Mouse (Mus musculus) gastrocnemius, adult 18-20 months (tissue): ENCODE measurements around the gene Bsn. TPM values are rescaled to one million over a fixed set of nuclear protein-coding genes. Genes with fewer than 3 reads are reported as not detected.

ENCODE experiments used
- DNase-seq: peaks from one replicate; pipeline ENCODE4 v3.0.0; 2021; ENCODE audit warnings: low spot score
- total RNA-seq, 2 experiments: library from RNA; stranded (reverse); gene quantifications; 2 replicates each; pipeline ENCODE4 v1.2.3; 2021

Bsn gene
- total RNA-seq, 2 experiments from 2014 or later: 0.02 TPM

DNA sequence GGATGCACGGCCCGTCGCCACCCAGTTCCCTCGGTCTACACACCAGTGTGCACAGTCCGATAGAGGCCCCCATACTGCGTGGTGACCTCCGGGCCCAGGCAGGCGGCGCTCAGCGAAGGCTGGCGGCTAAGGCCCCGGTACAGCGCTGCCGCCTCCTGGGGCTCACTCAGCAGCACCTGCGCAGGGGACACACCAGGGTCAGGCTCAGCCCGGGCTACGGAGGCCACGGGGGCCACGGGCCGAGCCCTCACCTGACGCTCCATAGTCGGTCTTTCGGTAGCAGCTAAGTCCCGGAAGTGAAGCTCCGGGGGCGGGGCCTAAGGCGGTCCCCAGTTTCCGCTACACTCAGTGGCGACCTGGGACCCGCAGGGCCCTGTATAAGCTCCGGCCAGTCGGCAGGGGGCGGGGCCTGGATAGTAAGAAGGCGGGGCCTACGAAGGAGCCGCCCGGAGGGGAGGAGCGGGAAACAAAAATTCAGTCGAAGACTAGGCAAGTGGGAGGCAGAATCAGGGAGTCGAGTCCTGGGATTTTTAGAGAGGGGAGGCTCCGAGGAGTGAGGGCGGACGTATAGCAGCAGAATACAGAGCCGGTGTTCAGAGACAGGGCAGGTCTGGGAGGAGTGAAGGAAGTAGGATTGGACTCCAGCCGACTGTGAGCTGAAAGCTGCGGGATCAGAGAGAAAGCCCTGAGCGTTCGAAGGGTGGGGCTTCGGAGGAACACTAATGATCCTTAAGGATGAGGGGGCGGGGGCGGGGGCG is 95.8 kb downstream of the Bsn start, which contains the start of gene Apeh:
Gene Apeh, minus strand, starts transcription at position 423 of the 758 bp plus-strand sequence.
- peak; percentile 96 for DNase-seq

DNA sequence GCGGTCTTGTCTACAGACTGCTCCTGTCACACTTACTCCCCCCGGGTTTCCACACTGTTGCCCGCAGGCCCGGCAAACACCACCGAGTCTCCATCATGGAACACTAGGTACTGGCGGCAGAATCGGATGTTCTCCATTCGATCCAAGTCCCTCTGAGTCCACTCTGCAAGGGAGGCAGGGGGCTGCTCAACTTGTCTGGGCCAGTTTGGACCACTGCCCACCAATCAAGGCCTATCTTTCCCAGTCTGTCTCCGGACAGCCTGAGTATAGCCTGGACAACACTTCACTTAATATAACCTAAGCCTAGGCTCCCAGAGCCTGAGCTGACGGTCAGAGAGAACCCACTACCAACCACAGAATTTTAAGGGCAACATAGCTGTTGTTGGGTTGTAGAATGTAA is 96.6 kb downstream of the Bsn start:
- no peak for DNase-seq

DNA sequence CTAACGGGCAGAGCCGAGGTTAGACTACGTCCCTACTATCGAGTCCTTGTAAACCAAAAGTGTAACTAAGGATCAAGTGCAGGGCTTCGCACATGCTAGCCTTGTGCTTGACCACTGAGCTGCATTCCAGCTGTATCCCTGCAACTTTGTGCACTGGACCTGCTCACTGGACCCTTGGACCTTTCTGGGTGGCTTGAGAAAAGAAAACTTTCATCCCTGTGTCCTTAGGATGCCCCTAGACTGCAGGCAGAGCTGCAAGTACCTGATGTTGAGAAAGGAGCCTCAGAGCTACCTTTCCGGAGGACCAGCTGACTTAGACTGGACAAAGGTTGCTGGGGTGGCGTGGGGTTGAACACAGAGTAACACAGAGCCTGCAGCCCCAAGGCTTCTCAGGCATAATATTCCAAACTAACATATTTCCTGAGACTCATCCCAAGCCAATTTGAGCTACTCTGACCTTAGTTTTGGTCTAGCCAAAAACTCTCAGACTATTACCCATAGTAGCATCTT is 99.5 kb downstream of the Bsn start:
- DNase-seq: no peak

DNA sequence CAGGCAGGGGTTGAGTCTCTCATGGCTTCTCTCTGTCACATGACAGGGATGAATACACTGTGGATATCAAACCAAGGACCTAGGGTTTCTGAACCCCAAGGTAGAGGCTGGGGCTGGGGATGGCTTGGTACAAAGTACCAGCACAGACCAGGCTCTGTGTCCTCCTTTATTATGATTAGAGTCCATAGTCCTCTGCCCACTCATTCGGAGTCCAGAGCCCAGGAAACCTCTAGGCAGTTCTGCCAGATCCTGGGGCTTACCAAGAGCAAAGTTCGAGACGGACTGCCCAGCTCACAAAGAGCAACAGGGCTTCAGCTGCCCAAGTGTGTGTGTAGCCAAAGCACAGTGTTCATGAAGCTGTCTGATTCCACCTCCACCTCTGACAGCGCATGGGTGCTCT is 104.9 kb downstream of the Bsn start:
- no peak for DNase-seq

DNA sequence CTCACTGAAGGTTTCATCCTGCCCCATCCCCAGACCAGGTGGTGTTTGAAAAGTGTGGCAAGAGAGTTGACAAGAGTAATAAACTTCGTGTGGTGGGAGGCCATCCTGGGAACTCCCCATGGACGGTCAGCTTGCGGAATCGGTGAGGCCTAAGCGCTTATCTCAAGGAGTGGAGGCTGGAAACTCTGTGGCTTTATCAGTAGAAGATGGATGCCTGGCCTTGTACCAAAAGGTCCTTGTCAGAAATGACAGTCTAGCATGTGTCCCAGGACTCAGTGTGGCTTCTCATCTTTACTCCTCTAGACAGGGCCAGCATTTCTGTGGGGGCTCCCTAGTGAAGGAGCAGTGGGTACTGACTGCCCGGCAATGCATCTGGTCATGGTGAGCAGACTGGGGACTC is 106.6 kb downstream of the Bsn start:
- DNase-seq: no peak

DNA sequence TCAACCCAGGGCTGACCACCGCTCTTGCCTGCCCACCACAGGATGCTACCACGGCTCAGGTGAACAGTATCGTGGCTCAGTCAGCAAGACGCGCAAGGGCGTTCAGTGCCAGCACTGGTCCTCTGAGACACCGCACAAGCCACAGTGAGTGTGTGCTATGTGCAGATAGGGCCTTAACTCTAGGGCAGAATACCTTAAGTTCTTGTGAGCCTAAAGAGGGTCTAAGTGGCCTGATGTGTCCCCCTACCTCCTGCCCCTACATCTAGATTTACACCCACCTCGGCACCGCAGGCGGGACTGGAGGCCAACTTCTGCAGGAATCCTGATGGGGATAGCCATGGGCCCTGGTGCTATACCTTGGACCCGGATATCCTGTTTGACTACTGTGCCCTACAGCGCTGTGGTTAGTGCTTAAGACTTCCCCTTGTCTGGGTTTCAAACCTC is 107.2 kb downstream of the Bsn start, which contains the start of gene Rnf123:
Gene Rnf123, minus strand, starts transcription at position 359 of the 444 bp plus-strand sequence.
- DNase-seq: no peak

DNA sequence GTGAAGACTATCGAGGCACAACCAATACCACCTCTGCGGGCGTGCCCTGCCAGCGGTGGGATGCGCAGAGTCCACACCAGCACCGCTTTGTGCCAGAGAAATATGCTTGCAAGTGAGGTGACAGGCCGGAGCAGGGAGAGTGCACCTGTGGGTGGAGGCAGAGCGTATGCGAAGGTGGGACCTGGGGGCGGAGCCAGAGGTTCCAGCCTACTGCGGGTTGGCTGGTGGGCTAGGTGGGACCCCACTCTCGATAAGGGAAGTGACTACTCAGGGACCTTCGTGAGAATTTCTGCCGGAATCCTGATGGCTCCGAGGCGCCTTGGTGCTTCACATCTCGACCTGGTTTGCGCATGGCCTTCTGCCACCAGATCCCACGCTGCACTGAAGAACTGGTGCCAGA is 107.6 kb downstream of the Bsn start:
- DNase-seq: no peak

DNA sequence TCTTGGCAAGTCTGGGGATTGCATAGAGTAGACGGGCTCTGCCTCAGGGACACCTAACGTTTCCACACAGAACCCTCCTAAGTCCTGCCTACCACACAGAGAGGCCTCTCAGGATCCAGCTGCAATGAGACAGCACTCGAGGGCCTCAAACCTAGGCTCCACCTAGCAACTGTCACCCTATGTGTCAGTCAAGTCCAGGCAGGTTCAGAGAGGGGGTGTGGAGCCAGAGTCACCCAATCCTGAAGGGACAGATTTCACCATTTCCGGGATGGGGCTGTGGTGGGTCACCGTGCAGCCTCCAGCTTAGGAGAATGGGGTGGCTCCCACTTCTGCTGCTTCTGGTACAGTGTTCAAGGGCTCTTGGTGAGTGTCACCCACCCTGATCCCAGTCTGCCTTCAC is 110.0 kb downstream of the Bsn start, which contains the start of gene Mst1:
Gene Mst1, plus strand, starts transcription at position 269 of the 400 bp plus-strand sequence.
- DNase-seq: no peak

DNA sequence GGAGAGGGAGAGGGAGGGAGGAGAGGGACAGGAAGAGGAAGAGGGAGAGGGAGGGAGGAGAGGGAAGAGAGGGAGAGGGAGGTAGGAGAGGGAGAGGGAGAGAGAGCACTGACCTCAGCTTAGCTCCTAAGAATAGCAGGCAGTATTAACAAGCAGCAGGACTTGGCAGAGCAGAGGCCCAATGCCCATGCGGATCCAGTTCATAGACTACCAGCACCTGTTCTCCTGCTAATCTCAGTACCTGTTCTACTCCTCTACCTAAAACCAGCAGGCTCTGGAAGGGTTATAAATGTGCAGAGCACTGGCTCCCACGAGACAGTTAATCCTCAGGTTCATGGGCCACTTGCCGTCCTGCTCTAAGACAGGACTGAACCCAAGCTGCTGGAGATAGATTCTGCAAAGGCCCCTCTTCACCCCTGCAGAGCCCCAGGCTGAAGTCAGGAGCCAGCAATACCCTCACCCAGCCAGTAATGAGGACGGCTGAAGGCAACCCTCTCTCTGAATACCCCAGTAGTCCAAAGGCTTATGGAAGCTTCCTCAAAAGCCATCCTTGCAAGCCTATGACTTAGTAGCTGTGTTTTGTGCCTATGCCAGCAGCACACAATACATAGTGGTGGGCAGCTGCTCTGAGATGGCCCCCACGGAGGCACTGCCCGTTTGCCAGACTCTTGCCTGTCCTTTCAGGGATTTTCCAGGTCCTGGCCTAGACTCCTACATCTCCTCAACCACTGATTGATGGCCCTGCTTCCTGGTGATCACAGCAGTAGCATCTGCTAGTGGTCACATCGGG is 116.8 kb downstream of the Bsn start:
- peak; percentile 73 for DNase-seq

DNA sequence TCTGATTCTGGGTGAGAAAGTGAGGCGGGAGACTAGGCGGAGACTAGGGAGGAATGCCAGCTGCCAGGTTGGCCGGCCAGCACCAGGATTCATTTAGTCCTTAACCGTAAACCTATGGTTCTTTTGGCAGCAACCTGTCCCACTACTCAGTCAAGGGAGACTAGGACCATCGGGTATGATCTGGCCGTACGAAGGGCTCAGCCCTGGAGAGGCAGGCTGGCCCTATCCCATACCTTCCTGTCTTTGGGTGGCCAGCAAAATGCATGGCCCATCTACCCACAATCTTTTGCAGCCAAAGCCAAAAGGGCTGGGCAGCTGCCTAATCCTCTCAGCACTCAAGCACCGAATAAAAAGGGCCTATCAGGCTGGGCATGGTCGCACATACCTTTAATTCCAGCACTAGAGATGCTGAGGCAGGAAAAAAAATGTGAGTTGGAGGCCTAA is 117.7 kb downstream of the Bsn start:
- no peak for DNase-seq

DNA sequence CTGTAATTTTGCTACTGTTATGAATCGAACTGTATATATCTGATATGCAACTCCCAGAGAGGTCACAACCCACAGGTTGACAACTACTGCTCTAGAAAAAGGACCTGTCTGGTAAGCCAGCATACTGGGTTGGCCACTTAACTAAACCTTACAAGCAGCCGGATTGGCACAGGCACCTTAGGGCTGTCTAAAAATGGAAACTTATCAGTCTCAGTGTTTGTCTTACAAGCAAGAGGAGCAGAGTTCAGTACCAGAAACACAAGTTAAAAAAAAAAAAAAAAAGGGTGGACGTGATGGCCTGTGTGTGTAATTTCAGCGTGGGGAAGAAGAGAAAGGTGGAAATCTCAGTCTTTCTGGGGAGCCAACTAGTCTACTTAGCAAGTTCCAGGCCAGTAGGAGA is 118.4 kb downstream of the Bsn start:
- no peak for DNase-seq

DNA sequence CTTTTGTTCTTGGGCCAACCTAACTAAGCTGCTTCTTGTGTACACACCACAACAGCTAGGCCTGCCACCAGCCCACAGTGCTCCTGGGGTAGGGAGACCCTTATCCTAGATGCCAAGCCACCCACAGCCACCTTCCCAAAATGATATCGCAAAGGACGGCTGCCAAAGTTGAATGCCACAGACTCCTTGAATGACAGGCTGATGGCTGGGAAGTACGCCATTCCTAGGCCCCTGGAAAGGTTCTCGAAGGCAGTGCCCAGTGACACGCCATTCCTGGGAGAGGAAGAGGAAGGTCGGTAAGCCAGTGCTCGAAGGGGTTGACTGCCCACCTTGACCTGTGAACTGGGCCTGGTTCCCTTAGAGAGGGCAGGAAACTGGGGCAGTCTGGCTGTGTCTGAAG is 120.7 kb downstream of the Bsn start:
- DNase-seq: no peak

DNA sequence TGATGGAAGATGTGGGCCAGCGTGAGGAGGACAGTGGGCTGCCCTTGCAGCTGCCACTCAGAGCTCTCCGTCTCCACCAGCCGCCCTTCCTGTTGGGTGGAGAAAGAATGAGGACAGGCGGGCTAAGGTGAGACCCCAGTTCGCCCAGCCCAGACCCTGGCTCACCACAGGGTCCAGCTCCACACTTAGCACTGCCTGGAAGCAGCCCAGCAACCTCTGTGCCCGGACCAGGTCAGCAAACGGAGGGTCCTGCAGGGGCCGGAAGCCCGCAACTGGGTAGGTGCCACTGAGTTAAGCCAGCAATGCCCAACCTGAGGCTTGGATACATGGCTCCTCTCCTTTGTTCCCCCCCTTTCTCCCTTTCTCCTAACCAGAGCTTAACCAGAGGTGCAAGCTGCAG is 121.2 kb downstream of the Bsn start:
- DNase-seq: no peak

DNA sequence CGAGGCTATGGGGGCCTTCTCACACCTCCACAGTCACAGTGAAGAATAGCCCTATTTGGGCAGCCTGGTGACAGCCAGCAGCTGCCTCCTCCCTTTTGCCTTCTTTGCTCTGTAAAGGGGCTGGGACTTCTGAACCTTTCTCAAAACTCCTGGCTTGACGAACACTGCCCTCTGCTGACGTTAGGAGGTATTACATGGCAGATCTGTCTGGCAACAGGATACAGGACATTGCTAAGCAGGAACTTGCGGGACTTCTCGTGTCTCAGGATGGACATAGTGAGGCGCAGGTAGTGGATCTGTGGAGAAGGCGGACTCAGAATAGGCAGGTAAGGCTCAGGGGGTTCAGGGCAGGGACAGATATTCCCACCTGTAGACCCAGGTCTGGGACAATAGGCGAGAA is 122.3 kb downstream of the Bsn start:
- DNase-seq: peak; percentile 93

DNA sequence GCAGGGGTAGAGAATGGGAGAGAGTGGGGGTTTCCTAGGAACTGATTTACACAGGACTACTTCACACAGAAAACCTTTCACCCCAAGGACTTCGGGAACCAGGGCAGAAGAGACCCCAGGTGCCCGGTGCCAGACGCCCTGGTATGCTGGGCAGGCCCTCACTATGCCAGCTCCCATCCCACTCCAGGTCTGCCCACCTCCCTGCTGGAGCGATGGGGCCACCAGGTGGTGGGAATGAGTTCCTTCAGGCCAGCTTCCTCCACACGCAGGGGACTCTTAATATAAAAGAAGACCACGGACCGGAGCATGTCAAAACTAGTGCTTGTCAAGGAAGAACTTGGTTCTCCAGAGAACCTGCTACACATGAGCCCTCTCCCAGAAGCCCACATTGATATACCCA is 123.0 kb downstream of the Bsn start:
- no peak for DNase-seq

DNA sequence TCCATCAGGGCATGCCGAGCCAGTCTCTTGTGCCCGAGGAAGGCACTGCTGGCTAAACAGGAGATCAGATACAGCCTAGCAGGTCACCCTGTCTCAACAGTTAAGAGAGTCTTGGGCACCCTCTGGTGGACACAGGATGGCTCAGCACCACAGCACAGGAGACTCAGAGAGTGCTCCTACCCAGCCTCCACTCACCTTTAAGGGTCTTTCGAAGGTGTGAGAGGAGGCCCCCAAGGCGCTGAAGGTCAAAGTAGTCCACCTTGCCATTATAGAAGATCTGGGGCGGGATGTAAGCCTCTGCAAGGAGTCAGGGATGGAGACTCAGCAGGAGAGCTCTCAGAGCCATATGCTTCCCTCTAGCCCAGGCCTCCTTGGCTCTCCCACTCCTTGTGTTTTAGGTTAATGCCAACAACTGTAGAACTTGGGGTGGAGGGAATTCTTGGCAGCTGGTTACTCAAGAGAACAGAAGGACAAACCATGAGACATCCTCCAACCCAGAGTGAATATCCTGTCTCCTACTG is 124.6 kb downstream of the Bsn start:
- DNase-seq: peak; percentile 82

DNA sequence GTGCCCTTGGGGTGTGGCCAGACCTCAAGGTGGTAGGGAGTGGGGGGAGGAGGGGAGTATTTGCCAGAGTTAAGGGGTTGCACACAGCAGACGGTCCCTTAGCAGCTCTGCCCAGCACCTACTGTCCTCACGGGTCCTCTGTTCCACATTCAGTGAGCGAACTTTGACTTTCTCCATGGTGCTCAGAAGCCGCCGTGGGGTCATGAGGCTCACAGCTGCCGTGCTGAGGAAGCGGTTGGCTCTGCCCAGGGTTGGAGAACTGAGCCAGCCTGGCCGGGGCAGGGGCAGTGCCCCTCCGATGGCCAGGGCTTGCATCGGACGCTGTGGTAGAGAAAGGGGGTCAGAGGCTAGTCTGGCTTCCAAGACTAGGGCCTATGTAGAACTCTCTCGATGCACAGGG is 126.8 kb downstream of the Bsn start:
- DNase-seq: no peak

DNA sequence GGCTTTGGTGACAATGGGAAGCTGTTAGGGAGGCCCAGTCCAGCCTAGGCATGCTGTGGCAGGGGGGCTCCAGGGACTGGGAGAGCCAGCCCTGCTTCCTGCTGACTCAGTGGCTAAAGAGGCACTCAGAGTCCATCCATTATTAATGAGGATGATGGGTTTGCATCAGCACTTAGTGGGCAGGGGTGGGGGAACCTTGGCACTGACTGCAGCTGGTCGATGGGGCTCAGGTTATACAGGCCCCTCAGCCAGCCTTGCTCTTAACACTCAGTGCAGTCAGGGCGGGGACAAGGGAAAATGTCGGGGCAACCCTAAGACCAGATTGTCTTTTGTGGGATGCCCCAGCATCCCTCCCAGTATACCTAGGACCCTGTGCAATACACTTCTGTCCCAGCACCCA is 128.0 kb downstream of the Bsn start:
- no peak for DNase-seq

DNA sequence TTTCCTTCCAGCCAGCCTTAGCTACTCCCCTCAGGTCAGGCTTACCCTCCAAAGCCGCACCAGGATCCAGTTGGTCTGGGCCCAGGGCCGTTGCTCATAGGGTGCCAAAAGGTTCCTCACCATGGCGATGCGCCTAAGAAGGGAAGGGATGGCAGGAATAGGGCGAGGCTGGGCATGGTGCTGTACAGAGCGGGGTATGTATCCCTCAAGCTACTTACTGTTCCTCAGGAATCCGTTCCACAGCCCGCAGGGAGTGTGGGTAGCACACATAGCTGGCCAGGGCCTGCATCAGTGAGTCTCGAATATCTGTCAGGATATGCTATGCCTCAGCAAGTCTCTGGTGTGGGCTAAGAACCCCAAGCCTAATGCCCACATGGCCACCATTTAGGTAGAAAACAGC is 131.9 kb downstream of the Bsn start:
- DNase-seq: no peak

DNA sequence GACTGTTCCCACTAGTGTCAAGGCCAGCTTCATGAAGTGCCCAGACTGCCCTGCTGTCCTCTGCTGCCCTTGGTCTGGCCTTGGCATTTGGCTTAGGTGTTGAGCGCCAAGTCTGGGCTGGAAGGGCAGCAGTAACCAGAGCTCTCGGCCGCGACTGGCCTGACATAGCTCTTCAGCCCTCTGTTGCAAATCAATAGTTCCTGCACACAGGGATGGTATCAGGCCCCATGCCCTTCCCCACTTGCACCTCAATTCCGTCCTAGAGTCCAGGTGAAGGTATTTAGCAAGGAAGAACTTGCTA is 133.0 kb downstream of the Bsn start:
- DNase-seq: peak; percentile 80

DNA sequence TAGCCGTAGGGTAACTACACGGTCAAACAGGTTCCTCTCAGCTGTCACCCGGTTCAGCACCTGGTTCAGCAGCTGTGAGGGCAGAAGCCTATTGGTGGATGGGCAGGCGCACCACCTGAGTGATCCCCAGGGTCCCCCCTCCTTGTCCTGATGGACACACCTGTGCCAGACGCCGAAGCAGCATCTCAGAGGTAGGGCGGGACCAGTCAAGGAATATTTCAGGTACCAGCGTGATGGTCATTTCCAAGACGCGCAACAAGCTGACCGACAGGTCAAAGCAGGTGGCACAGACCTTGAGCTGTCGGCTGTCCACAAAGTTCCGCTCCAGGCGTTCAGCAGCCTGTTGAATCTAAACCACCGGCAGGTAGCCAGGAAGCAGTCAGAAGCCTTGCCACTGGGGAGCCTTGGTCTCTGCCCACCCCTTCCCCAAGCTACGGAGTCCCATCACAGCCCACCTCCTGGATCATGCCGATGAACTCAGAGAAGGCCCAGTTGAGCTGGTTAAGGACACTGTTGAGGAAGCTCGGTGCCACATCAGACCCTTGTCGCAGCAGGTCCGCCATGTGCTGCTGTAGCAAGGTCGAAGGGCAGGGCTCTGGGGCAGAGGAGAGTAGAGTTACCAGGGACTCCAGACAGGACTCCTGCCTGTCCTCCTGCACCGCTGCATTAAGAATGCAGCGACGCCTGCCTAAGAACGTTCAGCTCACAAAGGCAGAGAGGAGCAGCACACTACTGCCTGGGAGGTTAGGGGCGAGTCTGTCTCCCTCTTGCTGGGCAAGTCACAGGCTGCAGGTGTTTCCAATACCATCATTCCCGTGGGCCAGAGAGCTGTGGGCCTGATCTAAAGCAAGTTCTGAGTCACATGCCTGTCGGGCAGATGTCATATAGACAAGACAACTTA is 133.6 kb downstream of the Bsn start:
- DNase-seq: no peak
